Mouse (Mus musculus): ENCODE data around the gene Adgrf1.

GRCm38 (mm10) chr17:43226101-43226500, 44.0 kb upstream of the Adgrf1 start:
- no peak for TF ChIP-seq EP300 (IDR thresholded peaks at IDR 0.05; ENCODE audit: insufficient read depth, low read depth, low read length)
- no peak for TF ChIP-seq CTCF (IDR thresholded peaks at IDR 0.05; ENCODE audit: low read depth, low read length)
- TF ChIP-seq POLR2A (IDR thresholded peaks at IDR 0.05; ENCODE audit: insufficient read depth, low read length), result no peak
